Mouse (Mus musculus): ENCODE measurements around the gene Mb21d2. TPM values are rescaled to one million over a fixed set of nuclear protein-coding genes. Genes with fewer than 3 reads are reported as not detected.

Gene Mb21d2
- polyA plus RNA-seq, 1 experiment from 2014 or later, result 5.6 TPM

- Histone ChIP-seq H3K27me3 (ENCODE audit: insufficient read depth, low read length) (no peaks in the 10 kb centered on the region; the same call in 1 of the 2 replicates), H3K9ac (replicated peaks; ENCODE audit: low read length) (no peak overlapping the region), H3K36me3 (ENCODE audit: insufficient read depth, low read length) (peaks cover 5% of the 10 kb centered on the region; the same call in 1 of the 2 replicates), H3K9me3 (ENCODE audit: low read length) (peaks cover 9% of the 10 kb centered on the region), H3K4me2 (replicated peaks; ENCODE audit: low read depth, low read length) (no peak overlapping the region), H3K4me1 (ENCODE audit: insufficient read depth, low read length) (peaks cover 16% of the 10 kb centered on the region), H3K4me3 (ENCODE audit: low read length) (no peak overlapping the region), H3K27ac (ENCODE audit: low read length) (no peak overlapping the region)
- no peak for ATAC-seq (ENCODE audit: low FRiP score, low TSS enrichment)
- WGBS, result 85% methylated on average over 11 of the region's 11 CpGs
These were observed 83.3 kb downstream of the Mb21d2 start for GRCm38 (mm10) chr16:28846123-28846522.

- no peak for ATAC-seq (ENCODE audit: low FRiP score, low TSS enrichment)
- H3K9ac ChIP-seq (replicated peaks; ENCODE audit: low read length), result no peak overlapping the region
- 82% methylated on average over 3 of the region's 3 CpGs for WGBS
These were observed 84.1 kb downstream of the Mb21d2 start for GRCm38 (mm10) chr16:28845336-28845735.

GRCm38 (mm10) chr16:28841102-28841501 lies 88.4 kb downstream of the Mb21d2 start:
- Histone ChIP-seq H3K4me2 (replicated peaks; ENCODE audit: low read depth, low read length) (peak overlapping the region; percentile 36; the same call in 1 of the 2 replicates), H3K9ac (replicated peaks; ENCODE audit: low read length) (no peak overlapping the region; the same call in 1 of the 2 replicates), H3K27me3 (ENCODE audit: insufficient read depth, low read length) (no peaks in the 10 kb centered on the region; the same call in 1 of the 2 replicates), H3K27ac (ENCODE audit: low read length) (no peak overlapping the region), H3K4me1 (ENCODE audit: insufficient read depth, low read length) (peaks cover 19% of the 10 kb centered on the region), H3K9me3 (ENCODE audit: low read length) (no peaks in the 10 kb centered on the region), H3K36me3 (ENCODE audit: insufficient read depth, low read length) (no peaks in the 10 kb centered on the region), H3K4me3 (ENCODE audit: low read length) (no peak overlapping the region)
- 11% methylated on average over 11 of the region's 11 CpGs for WGBS
- ATAC-seq (ENCODE audit: low FRiP score, low TSS enrichment), result peak; percentile 62

More at GRCm38 (mm10) chr16:28845336-28845735, 84.1 kb downstream of the Mb21d2 start:
- peaks cover 17% of the 10 kb centered on the region for H3K4me1 ChIP-seq (ENCODE audit: insufficient read depth, low read length)
- no peak overlapping the region for H3K4me2 ChIP-seq (replicated peaks; ENCODE audit: low read depth, low read length)
- H3K36me3 ChIP-seq (ENCODE audit: insufficient read depth, low read length), result peaks cover 5% of the 10 kb centered on the region; the same call in 1 of the 2 replicates
- peaks cover 9% of the 10 kb centered on the region for H3K9me3 ChIP-seq (ENCODE audit: low read length)
- H3K27ac ChIP-seq (ENCODE audit: low read length), result no peak overlapping the region
- H3K27me3 ChIP-seq (ENCODE audit: insufficient read depth, low read length), result no peaks in the 10 kb centered on the region; the same call in 1 of the 2 replicates
- no peak overlapping the region for H3K4me3 ChIP-seq (ENCODE audit: low read length)

GRCm38 (mm10) chr16:28840075-28840974 lies 89.1 kb downstream of the Mb21d2 start:
- H3K9ac ChIP-seq (replicated peaks; ENCODE audit: low read length), result 0 out of 2 replicates have a peak overlapping the region, but pooled peaks have one; percentile 26
- no peak overlapping the region for H3K4me3 ChIP-seq (ENCODE audit: low read length)
- H3K27ac ChIP-seq (ENCODE audit: low read length), result no peak overlapping the region; the same call in 1 of the 2 replicates
- no peaks in the 10 kb centered on the region for H3K9me3 ChIP-seq (ENCODE audit: low read length)
- no peaks in the 10 kb centered on the region; the same call in 1 of the 2 replicates for H3K27me3 ChIP-seq (ENCODE audit: insufficient read depth, low read length)
- peak; percentile 65 for ATAC-seq (ENCODE audit: low FRiP score, low TSS enrichment)
- H3K4me1 ChIP-seq (ENCODE audit: insufficient read depth, low read length), result peaks cover 19% of the 10 kb centered on the region
- 34% methylated on average over 24 of the region's 24 CpGs for WGBS
- no peaks in the 10 kb centered on the region for H3K36me3 ChIP-seq (ENCODE audit: insufficient read depth, low read length)
- peak overlapping the region; percentile 36; the same call in 1 of the 2 replicates for H3K4me2 ChIP-seq (replicated peaks; ENCODE audit: low read depth, low read length)

GRCm38 (mm10) chr16:28839575-28839974 lies 89.9 kb downstream of the Mb21d2 start:
- peaks cover 19% of the 10 kb centered on the region for H3K4me1 ChIP-seq (ENCODE audit: insufficient read depth, low read length)
- no peaks in the 10 kb centered on the region for H3K36me3 ChIP-seq (ENCODE audit: insufficient read depth, low read length)
- no peak for ATAC-seq (ENCODE audit: low FRiP score, low TSS enrichment)
- H3K9me3 ChIP-seq (ENCODE audit: low read length), result no peaks in the 10 kb centered on the region
- no peak overlapping the region for H3K27ac ChIP-seq (ENCODE audit: low read length)
- WGBS, result 75% methylated on average over 9 of the region's 9 CpGs
- H3K4me3 ChIP-seq (ENCODE audit: low read length), result no peak overlapping the region
- no peak overlapping the region for H3K4me2 ChIP-seq (replicated peaks; ENCODE audit: low read depth, low read length)
- no peak overlapping the region for H3K9ac ChIP-seq (replicated peaks; ENCODE audit: low read length)
- H3K27me3 ChIP-seq (ENCODE audit: insufficient read depth, low read length), result no peaks in the 10 kb centered on the region; the same call in 1 of the 2 replicates

- no peak for ATAC-seq (ENCODE audit: low FRiP score, low TSS enrichment)
- Histone ChIP-seq H3K4me3 (ENCODE audit: low read length) (no peak overlapping the region), H3K9me3 (ENCODE audit: low read length) (no peaks in the 10 kb centered on the region), H3K4me2 (replicated peaks; ENCODE audit: low read depth, low read length) (no peak overlapping the region), H3K9ac (replicated peaks; ENCODE audit: low read length) (no peak overlapping the region), H3K4me1 (ENCODE audit: insufficient read depth, low read length) (peaks cover 19% of the 10 kb centered on the region), H3K36me3 (ENCODE audit: insufficient read depth, low read length) (no peaks in the 10 kb centered on the region), H3K27me3 (ENCODE audit: insufficient read depth, low read length) (no peaks in the 10 kb centered on the region; the same call in 1 of the 2 replicates), H3K27ac (ENCODE audit: low read length) (no peak overlapping the region)
- whole genome bisulfite sequencing, result 16% methylated on average over 12 of the region's 12 CpGs
These were observed 91.5 kb downstream of the Mb21d2 start for GRCm38 (mm10) chr16:28838016-28838415.

- no peak overlapping the region for H3K4me3 ChIP-seq (ENCODE audit: low read length)
- no peak overlapping the region for H3K27ac ChIP-seq (ENCODE audit: low read length)
- ATAC-seq (ENCODE audit: low FRiP score, low TSS enrichment), result no peak
- WGBS, result 54% methylated on average over 12 of the region's 12 CpGs
- H3K27me3 ChIP-seq (ENCODE audit: insufficient read depth, low read length), result no peaks in the 10 kb centered on the region
- no peak overlapping the region for H3K4me2 ChIP-seq (replicated peaks; ENCODE audit: low read depth, low read length)
- no peaks in the 10 kb centered on the region for H3K4me1 ChIP-seq (ENCODE audit: insufficient read depth, low read length)
- peaks cover 14% of the 10 kb centered on the region for H3K36me3 ChIP-seq (ENCODE audit: insufficient read depth, low read length)
- H3K9me3 ChIP-seq (ENCODE audit: low read length), result no peaks in the 10 kb centered on the region
- no peak overlapping the region for H3K9ac ChIP-seq (replicated peaks; ENCODE audit: low read length)
These were observed 97.3 kb downstream of the Mb21d2 start for GRCm38 (mm10) chr16:28832085-28832635.

GRCm38 (mm10) chr16:28829263-28829955 lies 100.1 kb downstream of the Mb21d2 start:
- no peaks in the 10 kb centered on the region for H3K9me3 ChIP-seq (ENCODE audit: low read length)
- no peak overlapping the region for H3K4me2 ChIP-seq (replicated peaks; ENCODE audit: low read depth, low read length)
- peaks cover 19% of the 10 kb centered on the region for H3K36me3 ChIP-seq (ENCODE audit: insufficient read depth, low read length)
- peak; percentile 73 for ATAC-seq (ENCODE audit: low FRiP score, low TSS enrichment)
- WGBS, result 79% methylated on average over 10 of the region's 10 CpGs
- no peaks in the 10 kb centered on the region for H3K4me1 ChIP-seq (ENCODE audit: insufficient read depth, low read length)
- H3K27ac ChIP-seq (ENCODE audit: low read length), result 0 out of 2 replicates have a peak overlapping the region, but pooled peaks have one; percentile 15
- H3K9ac ChIP-seq (replicated peaks; ENCODE audit: low read length), result no peak overlapping the region
- no peak overlapping the region for H3K4me3 ChIP-seq (ENCODE audit: low read length)
- H3K27me3 ChIP-seq (ENCODE audit: insufficient read depth, low read length), result no peaks in the 10 kb centered on the region

- H3K9me3 ChIP-seq (ENCODE audit: low read length), result no peaks in the 10 kb centered on the region
- H3K9ac ChIP-seq (replicated peaks; ENCODE audit: low read length), result no peak overlapping the region
- H3K4me3 ChIP-seq (ENCODE audit: low read length), result no peak overlapping the region
- no peak for ATAC-seq (ENCODE audit: low FRiP score, low TSS enrichment)
- no peak overlapping the region for H3K27ac ChIP-seq (ENCODE audit: low read length)
- H3K36me3 ChIP-seq (ENCODE audit: insufficient read depth, low read length), result peaks cover 19% of the 10 kb centered on the region
- no peaks in the 10 kb centered on the region for H3K4me1 ChIP-seq (ENCODE audit: insufficient read depth, low read length)
- 93% methylated on average over 8 of the region's 8 CpGs for WGBS
- no peaks in the 10 kb centered on the region for H3K27me3 ChIP-seq (ENCODE audit: insufficient read depth, low read length)
- no peak overlapping the region for H3K4me2 ChIP-seq (replicated peaks; ENCODE audit: low read depth, low read length)
These were observed 104.7 kb downstream of the Mb21d2 start for GRCm38 (mm10) chr16:28824781-28825180.

All from kidney, embryonic 16.5 days (tissue).